Mouse (Mus musculus) heart, adult 2 months (tissue): ENCODE measurements around the gene Shisa8.

ENCODE experiments used
- CTCF ChIP-seq: fragments of 200-600 bp; IDR thresholded peaks from 2 replicates; pipeline ENCODE4 v1.8.1; 2022; ENCODE audit warnings: antibody characterized with exemption, mild to moderate bottlenecking, moderate library complexity
- POLR2A ChIP-seq: fragments of 200-500 bp; IDR thresholded peaks from 2 replicates; pipeline ENCODE4 v1.6.1; 2011; ENCODE audit warnings: mild to moderate bottlenecking, low read depth, low read length, control low read depth; ENCODE audit not compliant: insufficient read depth

DNA sequence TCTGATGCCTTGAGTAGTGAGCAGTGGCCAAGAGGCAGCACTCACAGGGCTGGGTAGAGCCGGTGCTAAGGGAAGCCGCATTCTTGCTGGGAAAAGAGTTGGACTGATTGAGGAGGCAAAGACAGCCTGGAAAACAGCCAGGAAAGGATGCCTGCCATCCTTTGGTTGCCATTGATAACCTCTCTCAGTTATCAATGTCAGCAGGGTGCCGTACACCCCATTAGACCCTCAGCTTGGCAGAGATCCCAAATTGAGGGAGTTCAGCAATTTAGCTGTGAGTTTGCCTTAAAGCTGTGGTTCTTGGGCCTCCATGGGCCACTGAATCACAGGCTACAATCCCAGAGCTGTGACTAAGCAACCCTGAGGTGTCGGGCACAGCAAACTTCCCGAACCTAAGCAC is 31.5 kb downstream of the Shisa8 start:
- TF ChIP-seq CTCF (no peak), POLR2A (no peak)
